Mouse (Mus musculus): ENCODE results near the gene Msh3. TPM values are rescaled to one million over a fixed set of nuclear protein-coding genes. Genes with fewer than 3 reads are reported as not detected.

Gene Msh3
- polyA plus RNA-seq, 1 experiment from 2014 or later: 13.4 TPM

DNA sequence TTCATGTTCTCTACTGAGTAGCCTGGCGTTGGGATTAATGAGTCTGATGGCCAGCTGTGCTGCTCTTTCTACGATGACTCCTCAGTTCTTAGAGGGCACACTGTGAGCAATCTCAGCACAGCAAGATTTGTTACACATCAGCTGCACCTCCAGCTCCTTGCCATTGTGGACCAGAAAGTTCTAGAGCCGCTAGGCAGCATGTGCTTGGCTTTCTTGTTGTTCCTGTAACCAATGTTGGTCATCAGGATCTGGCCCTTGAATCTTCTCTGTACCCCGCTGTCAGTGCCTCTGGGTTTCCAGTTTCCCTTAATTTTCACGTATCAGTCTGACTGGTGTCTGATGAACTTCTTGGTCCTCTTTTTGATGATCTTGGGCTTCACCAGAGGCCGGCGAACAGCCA is 1.6 kb upstream of the Msh3 start:
- ATAC-seq (replicated peaks; ENCODE audit: insufficient number of reproducible peaks, insufficient read depth, low FRiP score, low read depth): no peak
- no peak overlapping the region for H3K27ac ChIP-seq
- no peaks in the 10 kb centered on the region for H3K9me3 ChIP-seq (replicated peaks)
- no peak overlapping the region for H3K9ac ChIP-seq
- peak overlapping the region; percentile 93; the same call in 1 of the 2 replicates for H3K4me3 ChIP-seq
- peaks cover 9% of the 10 kb centered on the region; the same call in 1 of the 2 replicates for H3K36me3 ChIP-seq
- H3K4me1 ChIP-seq (replicated peaks): peaks cover 19% of the 10 kb centered on the region
- WGBS: 79% methylated on average over 7 of the region's 7 CpGs
- H3K4me2 ChIP-seq: peak overlapping the region; percentile 100
- no peaks in the 10 kb centered on the region for H3K27me3 ChIP-seq

DNA sequence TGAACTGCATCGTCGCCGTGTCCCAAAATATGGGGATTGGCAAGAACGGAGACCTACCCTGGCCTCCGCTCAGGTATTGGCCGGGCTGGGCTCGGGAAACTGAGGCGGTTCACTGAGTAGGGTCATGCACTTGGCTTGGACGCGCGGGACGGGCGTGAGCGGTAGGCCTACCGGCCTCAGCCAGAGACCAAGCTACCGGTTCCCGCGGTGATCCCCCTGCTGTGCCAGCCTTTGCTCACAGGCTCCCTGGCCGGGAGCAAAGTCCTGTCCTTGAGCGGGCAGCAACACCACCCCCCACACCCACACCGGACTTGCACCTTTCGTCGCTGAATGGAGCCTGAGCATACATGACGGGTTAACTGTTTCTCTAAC is 455 bp upstream of the Msh3 start:
- ATAC-seq (replicated peaks; ENCODE audit: insufficient number of reproducible peaks, insufficient read depth, low FRiP score, low read depth): peak; percentile 3
- no peaks in the 10 kb centered on the region for H3K9me3 ChIP-seq (replicated peaks)
- H3K9ac ChIP-seq: peak overlapping the region; percentile 74
- WGBS: under 1% methylated on average over 24 of the region's 24 CpGs
- H3K27ac ChIP-seq: peak overlapping the region; percentile 62
- H3K4me1 ChIP-seq (replicated peaks): peaks cover 19% of the 10 kb centered on the region
- H3K4me2 ChIP-seq: peak overlapping the region; percentile 100
- H3K27me3 ChIP-seq: no peaks in the 10 kb centered on the region
- peak overlapping the region; percentile 93 for H3K4me3 ChIP-seq
- H3K36me3 ChIP-seq: peaks cover 9% of the 10 kb centered on the region

DNA sequence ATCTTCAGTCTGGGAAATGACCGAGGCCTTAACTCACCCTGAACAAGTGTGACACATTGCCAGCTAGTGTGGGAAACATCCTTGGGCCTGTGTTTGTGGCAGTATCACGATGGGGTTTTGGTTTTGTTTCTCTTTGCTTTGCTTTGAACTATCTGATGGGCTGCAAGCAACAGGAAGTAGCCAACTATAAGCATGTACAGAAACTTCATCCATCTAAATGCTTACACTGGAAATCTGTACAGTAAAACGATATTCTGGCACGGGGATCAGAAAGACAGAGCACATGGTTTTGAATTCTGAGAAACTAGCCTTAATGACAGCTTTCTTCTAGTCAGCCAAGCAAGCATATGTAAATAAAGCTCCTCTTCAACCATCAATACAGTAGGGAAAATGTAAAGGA is 847 bp downstream of the Msh3 start:
- peaks cover 9% of the 10 kb centered on the region for H3K36me3 ChIP-seq
- ATAC-seq (replicated peaks; ENCODE audit: insufficient number of reproducible peaks, insufficient read depth, low FRiP score, low read depth): no peak
- peak overlapping the region; percentile 57 for H3K9ac ChIP-seq
- peak overlapping the region; percentile 98 for H3K27ac ChIP-seq
- H3K4me1 ChIP-seq (replicated peaks): peaks cover 19% of the 10 kb centered on the region
- H3K4me2 ChIP-seq: peak overlapping the region; percentile 100
- WGBS: 4% methylated on average over 4 of the region's 4 CpGs
- no peaks in the 10 kb centered on the region for H3K9me3 ChIP-seq (replicated peaks)
- H3K4me3 ChIP-seq: peak overlapping the region; percentile 93
- H3K27me3 ChIP-seq: no peaks in the 10 kb centered on the region

DNA sequence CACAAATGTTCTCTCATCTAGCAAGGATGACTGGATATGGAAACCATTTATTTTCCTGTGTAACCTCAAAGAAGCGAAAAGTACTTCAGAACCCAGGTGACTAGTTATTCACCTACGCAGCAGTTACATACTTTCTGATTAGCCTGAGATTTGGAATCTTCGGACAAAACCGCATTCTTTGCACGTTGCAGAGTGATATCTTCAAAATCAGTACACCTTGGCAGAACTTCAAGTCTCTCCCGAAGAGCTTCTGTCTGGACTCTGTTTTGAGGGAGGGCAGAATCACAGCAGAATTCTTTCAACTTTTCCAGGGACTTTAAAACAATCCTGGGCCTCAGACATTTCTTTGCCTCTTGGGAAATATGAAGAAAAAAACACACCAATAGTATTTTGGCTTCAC is 3.7 kb downstream of the Msh3 start:
- Histone ChIP-seq H3K27ac (no peak overlapping the region), H3K9me3 (replicated peaks) (no peaks in the 10 kb centered on the region), H3K36me3 (peaks cover 14% of the 10 kb centered on the region), H3K4me1 (replicated peaks) (peaks cover 15% of the 10 kb centered on the region), H3K9ac (no peak overlapping the region), H3K27me3 (no peaks in the 10 kb centered on the region), H3K4me2 (no peak overlapping the region), H3K4me3 (no peak overlapping the region)
- ATAC-seq (replicated peaks; ENCODE audit: insufficient number of reproducible peaks, insufficient read depth, low FRiP score, low read depth): no peak
- WGBS: 81% methylated on average over 6 of the region's 6 CpGs

DNA sequence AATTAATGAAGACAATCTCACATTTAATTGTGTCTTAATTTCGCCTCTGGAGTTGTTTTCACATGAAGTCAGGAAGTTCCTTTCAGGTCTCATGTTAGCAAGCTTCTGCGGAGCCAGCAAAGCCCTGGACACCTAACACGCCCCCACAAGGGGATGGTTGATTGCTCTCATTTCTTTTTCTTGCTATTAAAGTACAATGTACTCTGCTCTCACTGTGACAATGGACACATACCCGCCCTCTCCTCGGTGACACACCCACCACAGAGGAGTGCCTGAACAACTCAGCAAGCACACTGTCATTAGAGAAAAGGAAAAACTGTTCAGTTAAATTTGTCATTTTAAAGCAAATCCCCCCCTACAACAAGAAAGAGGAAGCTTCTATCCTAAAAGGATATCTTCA is 8.5 kb downstream of the Msh3 start:
- ATAC-seq (replicated peaks; ENCODE audit: insufficient number of reproducible peaks, insufficient read depth, low FRiP score, low read depth): no peak
- no peaks in the 10 kb centered on the region for H3K4me1 ChIP-seq (replicated peaks)
- H3K27ac ChIP-seq: no peak overlapping the region
- no peaks in the 10 kb centered on the region for H3K9me3 ChIP-seq (replicated peaks)
- H3K4me3 ChIP-seq: no peak overlapping the region
- no peaks in the 10 kb centered on the region for H3K27me3 ChIP-seq
- no peak overlapping the region for H3K9ac ChIP-seq
- H3K4me2 ChIP-seq: no peak overlapping the region
- 82% methylated on average over 5 of the region's 5 CpGs for WGBS
- peaks cover 36% of the 10 kb centered on the region for H3K36me3 ChIP-seq

DNA sequence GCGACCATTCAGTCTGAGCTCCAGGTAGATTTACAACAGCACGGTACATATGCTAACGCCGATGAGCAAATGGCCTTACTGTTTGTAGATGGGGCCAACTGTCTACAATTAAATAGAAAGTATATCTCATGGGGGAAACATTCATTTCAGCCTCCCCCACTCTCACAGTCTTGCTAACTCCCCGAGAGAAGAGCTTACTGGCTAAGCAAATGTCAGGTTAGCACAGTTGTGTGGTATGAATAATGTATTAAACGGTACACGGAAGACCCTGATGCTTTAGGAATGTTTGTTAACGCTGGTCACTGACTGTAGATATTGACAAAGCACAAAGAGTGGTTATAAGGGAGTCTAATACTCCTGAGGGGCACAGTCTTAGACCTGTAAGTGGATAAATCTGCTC is 10.8 kb downstream of the Msh3 start:
- Histone ChIP-seq H3K27me3 (no peaks in the 10 kb centered on the region), H3K9ac (no peak overlapping the region), H3K4me3 (no peak overlapping the region), H3K27ac (no peak overlapping the region), H3K9me3 (replicated peaks) (no peaks in the 10 kb centered on the region), H3K4me1 (replicated peaks) (no peaks in the 10 kb centered on the region), H3K4me2 (no peak overlapping the region), H3K36me3 (peaks cover 34% of the 10 kb centered on the region; the same call in 1 of the 2 replicates)
- ATAC-seq (replicated peaks; ENCODE audit: insufficient number of reproducible peaks, insufficient read depth, low FRiP score, low read depth): no peak
- WGBS: 93% methylated on average over 8 of the region's 8 CpGs

DNA sequence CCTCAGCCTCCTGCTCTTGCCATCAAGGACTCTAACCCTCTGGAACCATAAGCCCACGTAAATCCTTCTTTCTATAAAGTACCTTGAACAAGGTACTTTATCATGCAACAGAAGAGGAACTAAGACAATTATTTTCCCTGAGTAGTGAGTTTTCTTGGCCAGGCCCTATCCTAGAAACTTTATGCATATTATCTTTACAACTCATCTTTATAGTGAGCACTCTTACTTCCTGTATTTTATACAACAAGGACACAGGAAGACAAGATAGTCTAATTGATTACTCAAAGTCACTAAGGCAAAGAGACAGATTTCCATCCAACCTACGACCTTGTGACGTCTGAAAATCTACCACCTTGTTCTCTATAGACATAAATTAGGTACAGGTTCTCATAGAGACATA is 15.0 kb downstream of the Msh3 start:
- Histone ChIP-seq H3K27me3 (no peaks in the 10 kb centered on the region), H3K9me3 (replicated peaks) (no peaks in the 10 kb centered on the region), H3K36me3 (peaks cover 15% of the 10 kb centered on the region; the same call in 1 of the 2 replicates), H3K4me1 (replicated peaks) (no peaks in the 10 kb centered on the region), H3K27ac (no peak overlapping the region), H3K9ac (no peak overlapping the region), H3K4me3 (no peak overlapping the region), H3K4me2 (no peak overlapping the region)
- 86% methylated on average over 3 of the region's 3 CpGs for WGBS
- ATAC-seq (replicated peaks; ENCODE audit: insufficient number of reproducible peaks, insufficient read depth, low FRiP score, low read depth): no peak

DNA sequence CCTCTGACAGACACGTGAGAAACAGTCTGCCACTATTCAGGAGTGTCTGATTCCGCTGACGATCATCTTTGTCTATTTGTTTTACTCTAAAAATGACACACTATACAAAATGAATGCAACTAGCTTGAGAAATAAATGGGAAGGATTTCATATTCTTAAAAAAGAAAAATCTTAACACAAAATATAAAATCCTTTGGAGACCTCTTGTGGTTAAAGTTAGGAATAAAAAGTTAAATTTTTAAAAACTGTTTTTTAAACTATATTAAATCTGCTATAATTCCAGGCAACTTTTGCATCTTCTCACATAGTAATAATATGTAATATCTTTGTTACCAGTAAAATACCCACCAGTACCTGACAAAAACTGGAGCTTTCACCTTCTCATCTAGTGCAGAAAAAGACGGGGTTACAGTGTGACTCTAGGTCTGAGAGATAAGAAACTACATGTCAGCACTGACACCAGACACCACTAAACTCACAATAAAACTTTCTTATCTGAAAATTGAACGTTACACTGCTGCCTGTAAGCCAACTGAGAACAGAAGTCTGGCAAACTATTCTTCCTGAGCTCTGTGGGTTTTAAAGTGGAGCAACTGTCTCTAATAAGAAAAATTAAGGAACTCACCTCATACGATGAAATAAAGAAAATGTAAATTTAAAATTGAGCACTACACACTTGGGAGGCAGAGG is 16.9 kb downstream of the Msh3 start:
- Histone ChIP-seq H3K27me3 (no peaks in the 10 kb centered on the region), H3K9me3 (replicated peaks) (no peaks in the 10 kb centered on the region), H3K4me2 (no peak overlapping the region), H3K36me3 (peaks cover 5% of the 10 kb centered on the region; the same call in 1 of the 2 replicates), H3K4me1 (replicated peaks) (no peaks in the 10 kb centered on the region), H3K27ac (no peak overlapping the region), H3K4me3 (no peak overlapping the region), H3K9ac (no peak overlapping the region)
- no peak for ATAC-seq (replicated peaks; ENCODE audit: insufficient number of reproducible peaks, insufficient read depth, low FRiP score, low read depth)
- WGBS: 57% methylated on average over 6 of the region's 6 CpGs

DNA sequence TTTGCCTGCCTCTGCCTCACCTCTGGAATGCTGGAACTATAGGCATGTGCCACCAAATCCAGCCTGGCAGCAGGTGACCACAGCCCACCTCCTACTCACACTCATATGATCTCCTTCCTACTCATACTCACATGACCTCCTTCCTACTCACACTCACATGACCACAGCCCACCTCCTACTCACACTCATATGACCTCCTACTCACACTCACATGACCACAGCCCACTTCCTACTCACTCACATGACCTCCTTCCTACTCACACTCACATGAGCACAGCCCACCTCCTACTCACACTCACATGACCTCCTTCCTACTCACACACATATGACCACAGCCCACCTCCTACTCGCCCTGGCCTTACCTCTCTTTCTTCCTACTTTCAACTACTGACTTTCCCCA is 17.9 kb downstream of the Msh3 start:
- Histone ChIP-seq H3K4me3 (no peak overlapping the region), H3K27me3 (no peaks in the 10 kb centered on the region), H3K4me2 (no peak overlapping the region), H3K36me3 (peaks cover 3% of the 10 kb centered on the region; the same call in 1 of the 2 replicates), H3K4me1 (replicated peaks) (no peaks in the 10 kb centered on the region), H3K27ac (no peak overlapping the region), H3K9me3 (replicated peaks) (no peaks in the 10 kb centered on the region), H3K9ac (no peak overlapping the region)
- ATAC-seq (replicated peaks; ENCODE audit: insufficient number of reproducible peaks, insufficient read depth, low FRiP score, low read depth): no peak
- WGBS: 88% methylated on average over 1 of the region's 1 CpGs

DNA sequence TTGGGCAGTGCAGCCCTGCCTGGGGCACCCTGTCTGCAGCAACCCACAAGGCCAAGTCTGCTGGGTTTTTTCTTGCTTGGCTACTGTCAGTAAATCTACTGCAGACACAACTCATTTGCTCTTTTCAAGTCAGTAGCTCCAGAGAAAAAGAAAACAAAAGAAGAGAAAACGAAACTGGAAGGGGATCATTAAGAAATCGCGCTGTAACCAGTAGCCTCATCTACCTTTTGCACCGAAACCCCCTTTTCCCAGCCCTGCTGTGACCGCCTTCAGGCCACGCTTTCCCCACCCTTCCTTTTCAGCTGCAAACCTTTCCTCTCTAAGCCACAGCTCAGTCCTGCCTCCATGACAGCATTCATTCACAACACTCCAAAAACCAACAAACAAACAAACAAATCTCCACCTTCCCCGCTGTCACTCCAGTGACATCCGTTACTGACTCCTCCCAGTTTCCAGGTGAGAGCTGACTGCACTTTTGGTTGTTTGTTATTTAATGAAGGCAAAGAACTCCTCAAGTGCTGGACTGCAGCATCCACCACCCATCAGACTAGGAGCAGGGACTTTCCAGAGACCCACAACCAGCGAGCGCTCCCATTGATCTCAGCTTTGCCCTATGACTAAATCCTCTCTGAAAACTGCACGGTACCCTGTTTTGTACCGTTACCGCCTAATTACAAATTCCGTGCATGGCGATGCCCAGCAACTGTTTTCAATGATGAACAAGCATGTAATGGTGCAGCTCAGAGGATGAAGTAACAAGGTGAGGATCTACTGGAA is 22.5 kb downstream of the Msh3 start:
- Histone ChIP-seq H3K4me2 (no peak overlapping the region), H3K4me1 (replicated peaks) (no peaks in the 10 kb centered on the region), H3K9me3 (replicated peaks) (no peaks in the 10 kb centered on the region), H3K9ac (no peak overlapping the region), H3K4me3 (no peak overlapping the region), H3K27ac (no peak overlapping the region), H3K27me3 (no peaks in the 10 kb centered on the region), H3K36me3 (no peaks in the 10 kb centered on the region)
- WGBS: 87% methylated on average over 15 of the region's 15 CpGs
- ATAC-seq (replicated peaks; ENCODE audit: insufficient number of reproducible peaks, insufficient read depth, low FRiP score, low read depth): no peak

DNA sequence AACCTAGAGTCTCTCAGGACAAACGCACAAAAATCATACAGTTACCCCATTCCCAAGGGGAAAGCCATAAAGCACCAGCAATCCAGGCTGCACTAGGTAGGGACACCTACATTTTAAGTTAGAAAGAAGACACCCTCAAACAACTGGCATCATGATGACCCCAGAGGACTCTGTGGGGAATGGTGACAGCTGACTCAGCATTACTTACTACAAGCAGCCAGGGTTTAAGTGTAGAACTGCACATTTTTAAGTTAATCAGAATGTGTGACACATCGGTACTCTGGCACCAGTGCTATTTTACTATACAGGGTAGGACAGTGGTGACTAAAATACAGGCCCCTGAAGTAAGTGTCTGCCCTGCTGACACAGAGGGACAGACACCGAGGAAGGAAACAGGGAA is 24.2 kb downstream of the Msh3 start:
- H3K36me3 ChIP-seq: no peaks in the 10 kb centered on the region
- no peak overlapping the region for H3K27ac ChIP-seq
- H3K4me1 ChIP-seq (replicated peaks): no peaks in the 10 kb centered on the region
- no peaks in the 10 kb centered on the region for H3K9me3 ChIP-seq (replicated peaks)
- H3K9ac ChIP-seq: no peak overlapping the region
- no peak overlapping the region for H3K4me2 ChIP-seq
- no peak for ATAC-seq (replicated peaks; ENCODE audit: insufficient number of reproducible peaks, insufficient read depth, low FRiP score, low read depth)
- H3K4me3 ChIP-seq: no peak overlapping the region
- H3K27me3 ChIP-seq: no peaks in the 10 kb centered on the region
- 91% methylated on average over 3 of the region's 3 CpGs for WGBS

DNA sequence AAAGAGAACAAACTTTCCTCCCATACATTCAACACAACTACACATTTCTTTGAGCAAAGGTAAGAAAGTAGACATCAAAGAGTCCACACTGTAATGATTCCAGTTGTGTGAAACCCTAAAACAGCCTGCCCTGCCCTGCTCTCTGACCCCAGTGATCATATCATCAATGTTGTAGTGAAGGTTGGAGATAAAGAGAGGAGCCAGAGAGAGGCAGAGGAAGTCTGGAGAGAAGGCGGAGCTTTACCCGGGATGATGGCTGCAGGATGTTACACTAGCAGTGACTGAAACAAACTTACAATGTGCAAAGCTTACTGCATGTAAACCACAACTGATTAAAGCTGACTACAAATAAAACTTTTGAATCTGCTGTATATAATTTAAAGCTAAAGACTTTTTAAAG is 26.8 kb downstream of the Msh3 start:
- Histone ChIP-seq H3K27me3 (no peaks in the 10 kb centered on the region), H3K36me3 (no peaks in the 10 kb centered on the region), H3K9ac (no peak overlapping the region), H3K4me3 (no peak overlapping the region), H3K9me3 (replicated peaks) (no peaks in the 10 kb centered on the region), H3K4me1 (replicated peaks) (no peaks in the 10 kb centered on the region), H3K27ac (no peak overlapping the region), H3K4me2 (no peak overlapping the region)
- 62% methylated on average over 2 of the region's 2 CpGs for WGBS
- no peak for ATAC-seq (replicated peaks; ENCODE audit: insufficient number of reproducible peaks, insufficient read depth, low FRiP score, low read depth)
